Comparison of ENCODE assay signal across 22 mouse cellular contexts in genomic region chr8:22028973-22029372, GRCm38 (mm10). TPM values are rescaled to one million over a fixed set of nuclear protein-coding genes. Genes with fewer than 3 reads are reported as not detected.
A peak's percentile ranks its signal among the peaks of the same experiment; 100 is the strongest.
DNase-seq lines count a peak whose midpoint lies in the region; ATAC-seq and TF ChIP-seq lines count a peak whose summit lies in the region.
"Had no signal": no experiment of that assay in that cellular context is flagged by ENCODE, and none has a peak within 500 bp of the region (broad histone marks: within the 10 kb centered on the region; RNA-seq: fewer than 3 reads in every experiment).

No protein-coding gene starts in this region.

- H3K27me3 ChIP-seq in kidney, adult 2 months (replicated peaks; ENCODE audit: control insufficient read depth, insufficient read depth, low read length) = no peaks in the 10 kb centered on the region
- H3K27me3 ChIP-seq in kidney, embryonic 14.5 days (ENCODE audit: control insufficient read depth, insufficient read depth, low read length) = no peaks in the 10 kb centered on the region
- H3K27me3 ChIP-seq in testis, adult 2 months (ENCODE audit: control insufficient read depth, insufficient read depth, low read length) = no peaks in the 10 kb centered on the region
- H3K27me3 ChIP-seq: embryonic facial prominence, embryonic 15.5 days; heart, embryonic 13.5 days; hindbrain, embryonic 12.5 days; lung, embryonic 15.5 days; midbrain, embryonic 12.5 days had no signal

- H3K36me3 ChIP-seq in kidney, adult 2 months (ENCODE audit: control insufficient read depth, insufficient read depth, low read length) = no peaks in the 10 kb centered on the region
- H3K36me3 ChIP-seq in kidney, embryonic 14.5 days (ENCODE audit: control insufficient read depth, insufficient read depth, low read length) = no peaks in the 10 kb centered on the region
- no peaks in the 10 kb centered on the region for H3K36me3 ChIP-seq in testis, adult 2 months (ENCODE audit: control insufficient read depth, insufficient read depth, low read length)
- H3K36me3 ChIP-seq: embryonic facial prominence, embryonic 15.5 days; heart, embryonic 13.5 days; hindbrain, embryonic 12.5 days; lung, embryonic 15.5 days; midbrain, embryonic 12.5 days had no signal

- no peak overlapping the region for H3K9ac ChIP-seq in kidney, embryonic 14.5 days (ENCODE audit: low read depth, low read length)
- H3K9ac ChIP-seq: embryonic facial prominence, embryonic 15.5 days; heart, embryonic 13.5 days; hindbrain, embryonic 12.5 days; lung, embryonic 15.5 days; midbrain, embryonic 12.5 days had no signal

- ATAC-seq in kidney, embryonic 14.5 days (ENCODE audit: low FRiP score, low TSS enrichment) = no peak
- peak; percentile 36 to 42; a peak in 2 of 4 replicates for ATAC-seq in hematopoietic stem cell, adult 5-6 weeks (replicated peaks in 1 of 2; ENCODE audit: insufficient read depth in 1 of 2, low FRiP score in 2 of 2, low TSS enrichment in 1 of 2, low read depth in 1 of 2, poor library complexity in 2 of 2, severe bottlenecking in 2 of 2)
- ATAC-seq: CD4-positive, CD25-positive, alpha-beta regulatory T cell, adult 4 months; forebrain, embryonic 14.5 days had no signal

- TF ChIP-seq CTCF in kidney, adult 2 months (conservative IDR thresholded peaks at IDR 0.05; ENCODE audit: insufficient read depth, insufficient read length, low read depth, low read length) = peak; percentile 32; the same call in 1 of the 2 replicates
- TF ChIP-seq CTCF in testis, adult 2 months (IDR thresholded peaks at IDR 0.05; ENCODE audit: control insufficient read depth, insufficient read depth, insufficient replicate concordance, low read depth, low read length) = peak; percentile 15; the same call in 1 of the 2 replicates

- WGBS in kidney, adult 2 months = 93% methylated on average over 3 of the region's 3 CpGs
- 83% methylated on average over 3 of the region's 3 CpGs for WGBS in kidney, embryonic 14.5 days

- intact Hi-C loops in left cerebral cortex, postnatal 36 days (cut with DNase I) = no loop called here

- H3K4me3 ChIP-seq in kidney, adult 2 months (ENCODE audit: insufficient read depth, low read depth, low read length) = no peak overlapping the region
- H3K4me3 ChIP-seq in kidney, embryonic 14.5 days (ENCODE audit: low read length) = no peak overlapping the region
- no peak overlapping the region for H3K4me3 ChIP-seq in testis, adult 2 months (ENCODE audit: control insufficient read depth, low read depth, low read length)
- H3K4me3 ChIP-seq: embryonic facial prominence, embryonic 15.5 days; heart, embryonic 13.5 days; hindbrain, embryonic 12.5 days; lung, embryonic 15.5 days; midbrain, embryonic 12.5 days had no signal

- no peaks in the 10 kb centered on the region for H3K9me3 ChIP-seq in kidney, embryonic 14.5 days (ENCODE audit: control insufficient read depth, low read length)
- H3K9me3 ChIP-seq: embryonic facial prominence, embryonic 15.5 days; heart, embryonic 13.5 days; hindbrain, embryonic 12.5 days; lung, embryonic 15.5 days; midbrain, embryonic 12.5 days had no signal

- no peak overlapping the region for H3K27ac ChIP-seq in kidney, adult 2 months (ENCODE audit: insufficient read depth, low read depth, low read length)
- no peak overlapping the region for H3K27ac ChIP-seq in kidney, embryonic 14.5 days (ENCODE audit: low read depth, low read length)
- H3K27ac ChIP-seq in testis, adult 2 months (ENCODE audit: control insufficient read depth, insufficient read depth, low read depth, low read length) = no peak overlapping the region
- H3K27ac ChIP-seq: embryonic facial prominence, embryonic 15.5 days; heart, embryonic 13.5 days; hindbrain, embryonic 12.5 days; lung, embryonic 15.5 days; midbrain, embryonic 12.5 days had no signal

- no peak for TF ChIP-seq POLR2A in kidney, adult 2 months (IDR thresholded peaks at IDR 0.05; ENCODE audit: low read depth, low read length)
- no peak for TF ChIP-seq POLR2A in testis, adult 2 months (IDR thresholded peaks at IDR 0.05; ENCODE audit: control insufficient read depth, low read depth, low read length)

- H3K4me2 ChIP-seq in kidney, embryonic 14.5 days (replicated peaks; ENCODE audit: low read depth, low read length) = no peak overlapping the region
- H3K4me2 ChIP-seq: embryonic facial prominence, embryonic 15.5 days; heart, embryonic 13.5 days; hindbrain, embryonic 12.5 days; lung, embryonic 15.5 days; midbrain, embryonic 12.5 days had no signal

- H3K4me1 ChIP-seq in kidney, adult 2 months (ENCODE audit: control insufficient read depth, insufficient read depth, low read length) = no peaks in the 10 kb centered on the region
- no peaks in the 10 kb centered on the region for H3K4me1 ChIP-seq in kidney, embryonic 14.5 days (ENCODE audit: control insufficient read depth, insufficient read depth, low read length)
- no peaks in the 10 kb centered on the region for H3K4me1 ChIP-seq in testis, adult 2 months (ENCODE audit: control insufficient read depth, insufficient read depth, low read length)
- H3K4me1 ChIP-seq: embryonic facial prominence, embryonic 15.5 days; heart, embryonic 13.5 days; hindbrain, embryonic 12.5 days; lung, embryonic 15.5 days; midbrain, embryonic 12.5 days had no signal

- DNase-seq in kidney, adult 2 months = no peak
- no peak for DNase-seq in testis, postnatal 10 days (ENCODE audit: low spot score)
- no peak for DNase-seq in urinary bladder, adult 2 months (ENCODE audit: low spot score)
- DNase-seq in left cerebral cortex, postnatal 36 days (ENCODE audit: low spot score in 2 of 2) = no peak
- DNase-seq: cerebellum, adult 11-12 months; kidney, adult 8-10 months; thymus, postnatal 36 days had no signal

RNA-seq across cellular contexts. Expression of gene Atp7b, which starts 31.1 kb away (rescaled TPM):
- polyA plus RNA-seq in kidney, adult 2 months (2012; rRNA removed) = 1.1 and 1.4 TPM in 2 replicates
- polyA plus RNA-seq in kidney, embryonic 14.5 days (2014; fragmentation: Nextera tagmentation; extraction: Ambion mirVana) = 0.51 and 0.58 TPM in 2 replicates
- 2.9 and 3.1 TPM in 2 replicates for polyA plus RNA-seq in testis, adult 2 months (2012; rRNA removed)
- total RNA-seq in hematopoietic stem cell, adult 5-6 weeks (2017) = 1.4 and 3.9 TPM in 2 replicates
- polyA plus RNA-seq in urinary bladder, adult 2 months (2012; rRNA removed) = 0.88 and 0.93 TPM in 2 replicates
- total RNA-seq in left cerebral cortex, postnatal 36 days (2021) = 1 to 10 TPM; 1.7 to 1.9 TPM

RNA-seq across cellular contexts. Expression of gene Alg11, which starts 31.5 kb away (rescaled TPM):
- 3.6 and 5.7 TPM in 2 replicates for polyA plus RNA-seq in kidney, adult 2 months (2012; rRNA removed)
- polyA plus RNA-seq in kidney, embryonic 14.5 days (2014; fragmentation: Nextera tagmentation; extraction: Ambion mirVana) = 16.5 and 35.8 TPM in 2 replicates
- polyA plus RNA-seq in testis, adult 2 months (2012; rRNA removed) = 4.5 and 5.0 TPM in 2 replicates
- total RNA-seq in hematopoietic stem cell, adult 5-6 weeks (2017) = 11.9 and 17.9 TPM in 2 replicates
- 10.6 and 11.6 TPM in 2 replicates for polyA plus RNA-seq in urinary bladder, adult 2 months (2012; rRNA removed)
- total RNA-seq in left cerebral cortex, postnatal 36 days (2021) = 10 to 100 TPM; 30.7 to 35.7 TPM

RNA-seq across cellular contexts. Expression of gene Ccdc70, which starts 59.4 kb away (rescaled TPM):
- not detected in 2 replicates for polyA plus RNA-seq in kidney, adult 2 months (2012; rRNA removed)
- not detected in 2 replicates for polyA plus RNA-seq in kidney, embryonic 14.5 days (2014; fragmentation: Nextera tagmentation; extraction: Ambion mirVana)
- polyA plus RNA-seq in testis, adult 2 months (2012; rRNA removed) = 43.4 and 56.2 TPM in 2 replicates
- total RNA-seq in hematopoietic stem cell, adult 5-6 weeks (2017) = not detected in 2 replicates
- polyA plus RNA-seq in urinary bladder, adult 2 months (2012; rRNA removed) = not detected in 2 replicates
- total RNA-seq in left cerebral cortex, postnatal 36 days (2021) = not detected
- total RNA-seq: adrenal gland, adult 18-20 months; layer of hippocampus, adult 8-10 months; left cerebral cortex, postnatal 25 days had no signal
- polyA plus RNA-seq: CD4-positive, CD25-positive, alpha-beta regulatory T cell, adult 4 months; embryonic facial prominence, embryonic 15.5 days; forebrain, embryonic 14.5 days; heart, embryonic 13.5 days; hindbrain, embryonic 12.5 days; lung, embryonic 15.5 days; midbrain, embryonic 12.5 days; small intestine, adult 2 months; stomach, embryonic 14.5 days had no signal

Comparison
In these comparisons a context has a peak if more than half of its experiments do, and no peak if none do; other contexts are left out.
1. RNA of gene Ccdc70, which starts 59.4 kb away (polyA plus RNA-seq): 43.4 to 56.2 TPM in testis, adult 2 months; not detected in kidney, adult 2 months, not detected in kidney, embryonic 14.5 days and not detected in urinary bladder, adult 2 months; every median in the first group is over 10 times any median in the second.